Mouse (Mus musculus) heart, adult 2 months (tissue): ENCODE measurements around the gene Cmc1.

Experiments used
- CTCF ChIP-seq: fragments of 200-600 bp; IDR thresholded peaks from 2 replicates; pipeline ENCODE4 v1.8.1; 2022; ENCODE audit warnings: antibody characterized with exemption, mild to moderate bottlenecking, moderate library complexity
- EP300 ChIP-seq: fragments of 200-500 bp; IDR thresholded peaks from 2 replicates; pipeline ENCODE4 v1.6.1; 2011; ENCODE audit warnings: low read depth, low read length, control low read depth; ENCODE audit not compliant: insufficient read depth
- POLR2A ChIP-seq: fragments of 200-500 bp; IDR thresholded peaks from 2 replicates; pipeline ENCODE4 v1.6.1; 2011; ENCODE audit warnings: mild to moderate bottlenecking, low read depth, low read length, control low read depth; ENCODE audit not compliant: insufficient read depth

DNA sequence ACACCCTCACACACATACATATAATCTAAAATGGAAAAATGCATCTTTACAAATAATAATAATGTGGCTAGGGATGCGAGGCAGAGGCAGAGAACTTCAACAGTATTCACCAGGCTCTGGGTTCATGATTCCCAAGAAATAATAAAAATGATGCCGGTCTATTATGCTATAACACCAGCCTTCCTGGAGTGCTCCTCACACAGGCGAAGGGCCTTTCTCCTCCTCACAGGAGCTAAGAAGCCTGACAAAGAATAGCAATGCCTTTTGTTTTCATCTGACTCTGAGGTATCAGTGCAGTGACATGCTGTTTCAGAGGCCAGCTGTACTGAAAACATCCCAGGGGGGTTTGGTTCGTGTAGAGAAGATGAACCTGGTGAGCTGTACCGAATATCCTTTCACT, 4.7 kb upstream of the Cmc1 start:
- TF ChIP-seq EP300 (no peak), CTCF (no peak), POLR2A (no peak)
